Mouse (Mus musculus): Measurements from ENCODE around the gene Igf2bp3. TPM values are rescaled to one million over a fixed set of nuclear protein-coding genes. Genes with fewer than 3 reads are reported as not detected.
A peak's percentile ranks its signal among the peaks of the same experiment; 100 is the strongest.

Igf2bp3 gene
- polyA plus RNA-seq, 1 experiment from 2014 or later, result 33.5 TPM

GRCm38 (mm10) chr6:49156826-49157175, 58.0 kb downstream of the Igf2bp3 start:
- Histone ChIP-seq H3K9me3 (replicated peaks; ENCODE audit: control insufficient read depth, low read length) (no peaks in the 10 kb centered on the region), H3K4me3 (ENCODE audit: low read length) (no peak overlapping the region), H3K9ac (ENCODE audit: low read length) (no peak overlapping the region), H3K27me3 (ENCODE audit: control insufficient read depth, insufficient read depth, low read length) (no peaks in the 10 kb centered on the region), H3K4me2 (ENCODE audit: low read depth, low read length) (no peak overlapping the region), H3K4me1 (ENCODE audit: control insufficient read depth, insufficient read depth, low read length) (peaks cover 11% of the 10 kb centered on the region), H3K36me3 (ENCODE audit: control insufficient read depth, insufficient read depth) (no peaks in the 10 kb centered on the region), H3K27ac (ENCODE audit: low read length) (no peak overlapping the region)
- 57% methylated on average over 3 of the region's 3 CpGs for WGBS
- ATAC-seq (replicated peaks; ENCODE audit: extremely low read depth, insufficient read depth, low FRiP score), result no peak; the same call in 1 of the 2 replicates

- no peaks in the 10 kb centered on the region for H3K36me3 ChIP-seq (ENCODE audit: control insufficient read depth, insufficient read depth)
- H3K9me3 ChIP-seq (replicated peaks; ENCODE audit: control insufficient read depth, low read length), result no peaks in the 10 kb centered on the region
- no peak overlapping the region for H3K4me2 ChIP-seq (ENCODE audit: low read depth, low read length)
- peaks cover 16% of the 10 kb centered on the region for H3K4me1 ChIP-seq (ENCODE audit: control insufficient read depth, insufficient read depth, low read length)
- H3K27ac ChIP-seq (ENCODE audit: low read length), result no peak overlapping the region
- 73% methylated on average over 5 of the region's 5 CpGs for WGBS
- H3K9ac ChIP-seq (ENCODE audit: low read length), result no peak overlapping the region
- no peak for ATAC-seq (replicated peaks; ENCODE audit: extremely low read depth, insufficient read depth, low FRiP score)
- H3K4me3 ChIP-seq (ENCODE audit: low read length), result no peak overlapping the region
- no peaks in the 10 kb centered on the region for H3K27me3 ChIP-seq (ENCODE audit: control insufficient read depth, insufficient read depth, low read length)
These were observed 58.5 kb downstream of the Igf2bp3 start for GRCm38 (mm10) chr6:49156170-49156825.

- Histone ChIP-seq H3K9ac (ENCODE audit: low read length) (no peak overlapping the region), H3K27ac (ENCODE audit: low read length) (no peak overlapping the region; the same call in 1 of the 2 replicates), H3K9me3 (replicated peaks; ENCODE audit: control insufficient read depth, low read length) (no peaks in the 10 kb centered on the region), H3K36me3 (ENCODE audit: control insufficient read depth, insufficient read depth) (no peaks in the 10 kb centered on the region), H3K4me2 (ENCODE audit: low read depth, low read length) (no peak overlapping the region), H3K27me3 (ENCODE audit: control insufficient read depth, insufficient read depth, low read length) (no peaks in the 10 kb centered on the region), H3K4me3 (ENCODE audit: low read length) (no peak overlapping the region), H3K4me1 (ENCODE audit: control insufficient read depth, insufficient read depth, low read length) (peaks cover 35% of the 10 kb centered on the region)
- ATAC-seq (replicated peaks; ENCODE audit: extremely low read depth, insufficient read depth, low FRiP score), result no peak
- 65% methylated on average over 4 of the region's 4 CpGs for WGBS
These were observed 63.3 kb downstream of the Igf2bp3 start for GRCm38 (mm10) chr6:49151465-49151864.

GRCm38 (mm10) chr6:49150349-49151229, 64.2 kb downstream of the Igf2bp3 start:
- H3K9me3 ChIP-seq (replicated peaks; ENCODE audit: control insufficient read depth, low read length), result no peaks in the 10 kb centered on the region
- 79% methylated on average over 9 of the region's 9 CpGs for WGBS
- H3K9ac ChIP-seq (ENCODE audit: low read length), result no peak overlapping the region
- H3K36me3 ChIP-seq (ENCODE audit: control insufficient read depth, insufficient read depth), result no peaks in the 10 kb centered on the region
- H3K4me2 ChIP-seq (ENCODE audit: low read depth, low read length), result no peak overlapping the region
- no peak for ATAC-seq (replicated peaks; ENCODE audit: extremely low read depth, insufficient read depth, low FRiP score)
- H3K27me3 ChIP-seq (ENCODE audit: control insufficient read depth, insufficient read depth, low read length), result no peaks in the 10 kb centered on the region
- H3K27ac ChIP-seq (ENCODE audit: low read length), result no peak overlapping the region
- H3K4me1 ChIP-seq (ENCODE audit: control insufficient read depth, insufficient read depth, low read length), result peaks cover 36% of the 10 kb centered on the region
- H3K4me3 ChIP-seq (ENCODE audit: low read length), result no peak overlapping the region

GRCm38 (mm10) chr6:49149202-49149930, 65.4 kb downstream of the Igf2bp3 start:
- no peak overlapping the region for H3K4me3 ChIP-seq (ENCODE audit: low read length)
- H3K4me1 ChIP-seq (ENCODE audit: control insufficient read depth, insufficient read depth, low read length), result peaks cover 39% of the 10 kb centered on the region
- no peak overlapping the region for H3K4me2 ChIP-seq (ENCODE audit: low read depth, low read length)
- no peaks in the 10 kb centered on the region for H3K27me3 ChIP-seq (ENCODE audit: control insufficient read depth, insufficient read depth, low read length)
- no peak overlapping the region for H3K9ac ChIP-seq (ENCODE audit: low read length)
- WGBS, result 71% methylated on average over 5 of the region's 5 CpGs
- ATAC-seq (replicated peaks; ENCODE audit: extremely low read depth, insufficient read depth, low FRiP score), result no peak
- no peaks in the 10 kb centered on the region for H3K9me3 ChIP-seq (replicated peaks; ENCODE audit: control insufficient read depth, low read length)
- H3K36me3 ChIP-seq (ENCODE audit: control insufficient read depth, insufficient read depth), result no peaks in the 10 kb centered on the region
- H3K27ac ChIP-seq (ENCODE audit: low read length), result no peak overlapping the region

- Histone ChIP-seq H3K27ac (ENCODE audit: low read length) (no peak overlapping the region; the same call in 1 of the 2 replicates), H3K4me2 (ENCODE audit: low read depth, low read length) (no peak overlapping the region), H3K36me3 (ENCODE audit: control insufficient read depth, insufficient read depth) (no peaks in the 10 kb centered on the region), H3K27me3 (ENCODE audit: control insufficient read depth, insufficient read depth, low read length) (no peaks in the 10 kb centered on the region), H3K9ac (ENCODE audit: low read length) (no peak overlapping the region), H3K4me3 (ENCODE audit: low read length) (no peak overlapping the region), H3K4me1 (ENCODE audit: control insufficient read depth, insufficient read depth, low read length) (peaks cover 39% of the 10 kb centered on the region), H3K9me3 (replicated peaks; ENCODE audit: control insufficient read depth, low read length) (no peaks in the 10 kb centered on the region)
- WGBS, result 24% methylated on average over 4 of the region's 4 CpGs
- no peak for ATAC-seq (replicated peaks; ENCODE audit: extremely low read depth, insufficient read depth, low FRiP score)
These were observed 66.0 kb downstream of the Igf2bp3 start for GRCm38 (mm10) chr6:49148781-49149180.

GRCm38 (mm10) chr6:49148368-49148767, 66.4 kb downstream of the Igf2bp3 start:
- WGBS, result 73% methylated on average over 7 of the region's 7 CpGs
- H3K27ac ChIP-seq (ENCODE audit: low read length), result peak overlapping the region; percentile 17; the same call in 1 of the 2 replicates
- no peak for ATAC-seq (replicated peaks; ENCODE audit: extremely low read depth, insufficient read depth, low FRiP score)

GRCm38 (mm10) chr6:49146461-49146860, 68.3 kb downstream of the Igf2bp3 start:
- Histone ChIP-seq H3K4me3 (ENCODE audit: low read length) (no peak overlapping the region), H3K9me3 (replicated peaks; ENCODE audit: control insufficient read depth, low read length) (no peaks in the 10 kb centered on the region), H3K27me3 (ENCODE audit: control insufficient read depth, insufficient read depth, low read length) (no peaks in the 10 kb centered on the region), H3K4me2 (ENCODE audit: low read depth, low read length) (no peak overlapping the region), H3K36me3 (ENCODE audit: control insufficient read depth, insufficient read depth) (no peaks in the 10 kb centered on the region), H3K27ac (ENCODE audit: low read length) (no peak overlapping the region), H3K4me1 (ENCODE audit: control insufficient read depth, insufficient read depth, low read length) (peaks cover 33% of the 10 kb centered on the region), H3K9ac (ENCODE audit: low read length) (no peak overlapping the region)
- no peak for ATAC-seq (replicated peaks; ENCODE audit: extremely low read depth, insufficient read depth, low FRiP score)
- WGBS, result 77% methylated on average over 2 of the region's 2 CpGs

More at GRCm38 (mm10) chr6:49148368-49148767, 66.4 kb downstream of the Igf2bp3 start:
- H3K9me3 ChIP-seq (replicated peaks; ENCODE audit: control insufficient read depth, low read length), result no peaks in the 10 kb centered on the region
- H3K4me1 ChIP-seq (ENCODE audit: control insufficient read depth, insufficient read depth, low read length), result peaks cover 39% of the 10 kb centered on the region
- H3K9ac ChIP-seq (ENCODE audit: low read length), result no peak overlapping the region; the same call in 1 of the 2 replicates
- H3K27me3 ChIP-seq (ENCODE audit: control insufficient read depth, insufficient read depth, low read length), result no peaks in the 10 kb centered on the region
- H3K36me3 ChIP-seq (ENCODE audit: control insufficient read depth, insufficient read depth), result no peaks in the 10 kb centered on the region
- no peak overlapping the region for H3K4me3 ChIP-seq (ENCODE audit: low read length)
- no peak overlapping the region for H3K4me2 ChIP-seq (ENCODE audit: low read depth, low read length)
